Mouse (Mus musculus) ES-E14 (cell line): ENCODE measurements around the gene Scd1. TPM values are rescaled to one million over a fixed set of nuclear protein-coding genes. Genes with fewer than 3 reads are reported as not detected.

Experiments
- DNase-seq: peaks from one replicate; pipeline ENCODE4 v3.0.0-alpha.2; 2013; ENCODE audit warnings: low read depth, low spot score
- H3K27ac ChIP-seq: 2 replicates; pipeline ENCODE4 v1.5.1; 2012; ENCODE audit warnings: low read depth, mild to moderate bottlenecking, low read length, moderate library complexity, mixed read lengths; ENCODE audit not compliant: poor library complexity, insufficient read depth, severe bottlenecking
- H3K36me3 ChIP-seq: 2 replicates; pipeline ENCODE4 v1.6.1; 2012; ENCODE audit warnings: mild to moderate bottlenecking, low read length, moderate library complexity, mixed read lengths; ENCODE audit not compliant: control insufficient read depth, poor library complexity, insufficient read depth, severe bottlenecking
- H3K4me1 ChIP-seq, 2 experiments: fragments of 150-350 bp in 1 of 2; sonication (generic) in 1 of 2; 2 replicates each; pipeline ENCODE4 v1.6.1; 2012; ENCODE audit warnings: low read length in 2 of 2, mild to moderate bottlenecking in 1 of 2, mixed read lengths in 1 of 2; ENCODE audit not compliant: control insufficient read depth in 2 of 2, insufficient read depth in 2 of 2, poor library complexity in 1 of 2
- H3K4me3 ChIP-seq, 2 experiments: fragments of 150-350 bp in 1 of 2; sonication (generic) in 1 of 2; 2 replicates each; pipeline ENCODE4 v1.5.1; 2012; ENCODE audit warnings: low read length in 2 of 2, low read depth in 1 of 2, mild to moderate bottlenecking in 1 of 2, mixed read lengths in 1 of 2; ENCODE audit not compliant: insufficient read depth in 1 of 2, poor library complexity in 1 of 2, severe bottlenecking in 1 of 2
- H3K9ac ChIP-seq: 2 replicates; pipeline ENCODE4 v1.6.1; 2012; ENCODE audit warnings: low read depth, mild to moderate bottlenecking, low read length, mixed read lengths; ENCODE audit not compliant: poor library complexity, insufficient read depth, severe bottlenecking
- H3K9me3 ChIP-seq: fragments of 150-350 bp; sonication (generic); 2 replicates; pipeline ENCODE4 v1.6.1; 2012; ENCODE audit warnings: low read depth, mild to moderate bottlenecking, low read length; ENCODE audit not compliant: control insufficient read depth, insufficient read depth
- CHD2 ChIP-seq: IDR thresholded peaks from 2 replicates; pipeline ENCODE4 v1.6.1; 2014; ENCODE audit warnings: mild to moderate bottlenecking, low read depth, low read length, inconsistent platforms
- HCFC1 ChIP-seq: IDR thresholded peaks from 2 replicates; pipeline ENCODE4 v1.6.1; 2012; ENCODE audit warnings: low read length, inconsistent platforms, borderline replicate concordance; ENCODE audit not compliant: insufficient read depth
- MAFK ChIP-seq: IDR thresholded peaks from 2 replicates; pipeline ENCODE4 v1.6.1; 2014; ENCODE audit warnings: mild to moderate bottlenecking, low read depth, low read length, inconsistent platforms; ENCODE audit not compliant: insufficient read depth
- ZC3H11A ChIP-seq: IDR thresholded peaks from 2 replicates; pipeline ENCODE4 v1.6.1; 2012; ENCODE audit warnings: low read depth, mild to moderate bottlenecking, inconsistent platforms, low read length, borderline replicate concordance
- ZNF384 ChIP-seq: IDR thresholded peaks from 2 replicates; pipeline ENCODE4 v1.6.1; 2012; ENCODE audit warnings: low read depth, low read length, inconsistent platforms
- in situ Hi-C, 2 experiments: fragments of 600-800 bp; cut with MboI; formaldehyde crosslinking; loops; one replicate each; pipeline ENCODE4 v1.15.1; 2025; ENCODE audit warnings: low sequenced_read_pairs in 2 of 2, inconsistent platforms in 1 of 2; ENCODE audit not compliant: unreplicated experiment in 2 of 2
- total RNA-seq: library from RNA; depleted of rRNA; stranded (reverse); fragments of 300-350 nt; gene quantifications from 2 replicates; pipeline ENCODE4 v1.2.3, GENCODE M21; 2012

Scd1 gene
- total RNA-seq, 1 experiment = 37.2 TPM

GRCm38 (mm10) chr19:44389507-44389906 is 18.2 kb downstream of the Scd1 start:
- peaks cover 1% of the 10 kb centered on the region; the same call in 1 of the 2 replicates for H3K36me3 ChIP-seq
- H3K4me3 ChIP-seq = no peak overlapping the region
- H3K9ac ChIP-seq = no peak overlapping the region
- TF ChIP-seq CHD2 (no peak), HCFC1 (no peak), MAFK (no peak), ZNF384 (no peak), ZC3H11A (no peak)
- H3K4me1 ChIP-seq = peaks cover 5 to 17% of the 10 kb centered on the region in 2 experiments; a peak in 2 of 4 replicates
- no peak overlapping the region for H3K27ac ChIP-seq
- H3K9me3 ChIP-seq = no peaks in the 10 kb centered on the region
- peak; percentile 70 for DNase-seq
- in situ Hi-C loops = no loop called here

GRCm38 (mm10) chr19:44388475-44389428 is 18.9 kb downstream of the Scd1 start:
- no peaks in the 10 kb centered on the region; the same call in 1 of the 2 replicates for H3K36me3 ChIP-seq
- in situ Hi-C loops = no loop called here
- DNase-seq = peak; percentile 96
- peak overlapping the region; percentile 63 for H3K9ac ChIP-seq
- peak overlapping the region; percentile 53 to 71 for H3K4me3 ChIP-seq
- TF ChIP-seq CHD2 (no peak), HCFC1 (no peak), ZNF384 (no peak)
- peak overlapping the region; percentile 37 for H3K27ac ChIP-seq
- peaks cover 5 to 12% of the 10 kb centered on the region in 2 experiments; a peak in 2 of 4 replicates for H3K4me1 ChIP-seq
- no peaks in the 10 kb centered on the region for H3K9me3 ChIP-seq

- H3K9me3 ChIP-seq = no peaks in the 10 kb centered on the region
- TF ChIP-seq CHD2 (no peak), ZNF384 (no peak), ZC3H11A (no peak)
- in situ Hi-C loops = no loop called here
- DNase-seq = no peak
- H3K4me1 ChIP-seq = peaks cover 5 to 12% of the 10 kb centered on the region in 2 experiments; a peak in 2 of 4 replicates
- peak overlapping the region; percentile 63 for H3K9ac ChIP-seq
- no peaks in the 10 kb centered on the region for H3K36me3 ChIP-seq
- peak overlapping the region; percentile 30 for H3K27ac ChIP-seq
- peak overlapping the region; percentile 53 to 71 for H3K4me3 ChIP-seq
Measured at GRCm38 (mm10) chr19:44387746-44388474, 19.8 kb downstream of the Scd1 start.

GRCm38 (mm10) chr19:44387089-44387671 is 20.5 kb downstream of the Scd1 start:
- peaks cover 5 to 12% of the 10 kb centered on the region in 2 experiments; a peak in 2 of 4 replicates for H3K4me1 ChIP-seq
- no peak for DNase-seq
- H3K36me3 ChIP-seq = no peaks in the 10 kb centered on the region
- no peak overlapping the region for H3K9ac ChIP-seq
- no peak for TF ChIP-seq MAFK
- TF ChIP-seq ZC3H11A = no peak
- no peak for TF ChIP-seq ZNF384
- TF ChIP-seq CHD2 = no peak
- TF ChIP-seq HCFC1 = no peak
- no peak overlapping the region for H3K4me3 ChIP-seq
- in situ Hi-C loops = no loop called here
- H3K27ac ChIP-seq = no peak overlapping the region
- no peaks in the 10 kb centered on the region for H3K9me3 ChIP-seq
